Mouse (Mus musculus): Measurements from ENCODE around the gene Ripor2.

The Ripor2 gene

GRCm38 (mm10) chr13:24581833-24582232 is at the start of gene Ripor2:
Ripor2 (plus strand) TSS chr13:24582189.
- no peak for DNase-seq

- DNase-seq, result no peak
These were observed 45.3 kb upstream of the Ripor2 start for GRCm38 (mm10) chr13:24536531-24537167.

- DNase-seq, result no peak
These were observed 44.0 kb upstream of the Ripor2 start for GRCm38 (mm10) chr13:24538012-24538411.

GRCm38 (mm10) chr13:24538941-24539340 is 43.0 kb upstream of the Ripor2 start:
- DNase-seq, result no peak

- no peak for DNase-seq
These were observed 36.3 kb upstream of the Ripor2 start for GRCm38 (mm10) chr13:24545677-24546076.

GRCm38 (mm10) chr13:24546801-24547459 is 35.1 kb upstream of the Ripor2 start:
- DNase-seq, result no peak

- DNase-seq, result no peak
These were observed 33.1 kb upstream of the Ripor2 start for GRCm38 (mm10) chr13:24548911-24549310.

- no peak for DNase-seq
These were observed 30.7 kb upstream of the Ripor2 start for GRCm38 (mm10) chr13:24551100-24551931.

- no peak for DNase-seq
These were observed 29.9 kb upstream of the Ripor2 start for GRCm38 (mm10) chr13:24552039-24552438.

GRCm38 (mm10) chr13:24561391-24561790 is 20.6 kb upstream of the Ripor2 start:
- no peak for DNase-seq

- DNase-seq, result no peak
These were observed 17.3 kb upstream of the Ripor2 start for GRCm38 (mm10) chr13:24564706-24565105.

GRCm38 (mm10) chr13:24565230-24565949 is 16.6 kb upstream of the Ripor2 start:
- DNase-seq, result no peak

- DNase-seq, result no peak
These were observed 16.1 kb upstream of the Ripor2 start for GRCm38 (mm10) chr13:24565950-24566320.

- no peak for DNase-seq
These were observed 14.7 kb upstream of the Ripor2 start for GRCm38 (mm10) chr13:24567176-24567811.

GRCm38 (mm10) chr13:24569066-24569465 is 12.9 kb upstream of the Ripor2 start:
- DNase-seq, result peak; percentile 50 to 64

- DNase-seq, result peak in 1 of 2 experiments; percentile 23
These were observed 11.3 kb upstream of the Ripor2 start for GRCm38 (mm10) chr13:24570716-24571115.

- no peak for DNase-seq
These were observed 10.1 kb upstream of the Ripor2 start for GRCm38 (mm10) chr13:24571906-24572305.

- no peak for DNase-seq
These were observed 6.9 kb upstream of the Ripor2 start for GRCm38 (mm10) chr13:24575126-24575525.

GRCm38 (mm10) chr13:24576338-24577119 is 5.5 kb upstream of the Ripor2 start:
- no peak for DNase-seq

GRCm38 (mm10) chr13:24578317-24578716 is 3.7 kb upstream of the Ripor2 start:
- no peak for DNase-seq

- no peak for DNase-seq
These were observed 1.2 kb upstream of the Ripor2 start for GRCm38 (mm10) chr13:24580759-24581158.

GRCm38 (mm10) chr13:24584403-24584802 is 2.4 kb downstream of the Ripor2 start:
- DNase-seq, result no peak
